Mouse (Mus musculus) heart, adult 2 months (tissue): Measurements from ENCODE around the gene Rnf150. TPM values are rescaled to one million over a fixed set of nuclear protein-coding genes. Genes with fewer than 3 reads are reported as not detected.

Experiments
- DNase-seq, 2 experiments: peaks; one replicate each; pipeline ENCODE4 v3.0.0; 2021
- H3K27ac ChIP-seq: fragments of 200-600 bp; 2 replicates; pipeline ENCODE4 v1.8.1; 2022
- H3K27me3 ChIP-seq: fragments of 200-500 bp; 2 replicates; pipeline ENCODE4 v1.6.1; 2012; ENCODE audit warnings: mild to moderate bottlenecking, low read length, inconsistent platforms, mixed read lengths; ENCODE audit not compliant: control insufficient read depth, insufficient read depth
- H3K36me3 ChIP-seq: fragments of 200-500 bp; 2 replicates; pipeline ENCODE4 v1.6.1; 2012; ENCODE audit warnings: low read length, inconsistent platforms; ENCODE audit not compliant: control insufficient read depth, insufficient read depth
- H3K4me1 ChIP-seq: fragments of 200-500 bp; 2 replicates; pipeline ENCODE4 v1.6.1; 2011; ENCODE audit warnings: low read length; ENCODE audit not compliant: control insufficient read depth, insufficient read depth
- H3K4me3 ChIP-seq: fragments of 200-600 bp; 2 replicates; pipeline ENCODE4 v1.8.1; 2022
- H3K79me2 ChIP-seq: fragments of 200-500 bp; replicated peaks from 2 replicates; pipeline ENCODE4 v1.6.1; 2012; ENCODE audit warnings: mild to moderate bottlenecking, inconsistent platforms, low read length, moderate library complexity, mixed read lengths; ENCODE audit not compliant: control insufficient read depth, insufficient read depth
- H3K9ac ChIP-seq: fragments of 200-500 bp; 2 replicates; pipeline ENCODE4 v1.6.1; 2012; ENCODE audit warnings: low read depth, mild to moderate bottlenecking, control low read depth, inconsistent platforms, low read length, mixed read lengths
- CTCF ChIP-seq: fragments of 200-600 bp; IDR thresholded peaks from 2 replicates; pipeline ENCODE4 v1.8.1; 2022; ENCODE audit warnings: antibody characterized with exemption, mild to moderate bottlenecking, moderate library complexity
- EP300 ChIP-seq: fragments of 200-500 bp; IDR thresholded peaks from 2 replicates; pipeline ENCODE4 v1.6.1; 2011; ENCODE audit warnings: low read depth, low read length, control low read depth; ENCODE audit not compliant: insufficient read depth
- POLR2A ChIP-seq: fragments of 200-500 bp; IDR thresholded peaks from 2 replicates; pipeline ENCODE4 v1.6.1; 2011; ENCODE audit warnings: mild to moderate bottlenecking, low read depth, low read length, control low read depth; ENCODE audit not compliant: insufficient read depth
- WGBS: fragments of 180-500 bp; shearing (Covaris S2); methylation state at CpG from one replicate; pipeline ENCODE4 v1.1.7; 2018; 5-methylcytosine and 5-hydroxymethylcytosine counted together
- intact Hi-C: fragments of 180-260 bp; cut with DNase I; formaldehyde crosslinking; loops from one replicate; pipeline ENCODE4 v1.15.1; 2025
- polyA plus RNA-seq: library from polyadenylated mRNA; depleted of rRNA; stranded (reverse); fragments of >200 nt; gene quantifications from 2 replicates; pipeline ENCODE4 v1.2.3, GENCODE M21; 2012
- total RNA-seq, 2 experiments: library from RNA; stranded (reverse); gene quantifications; 2 replicates each; pipeline ENCODE4 v1.2.3; 2021

The Rnf150 gene
- total and polyA plus RNA-seq, 3 experiments, result 6.6 to 14.2 (median 12.2) TPM

GRCm38 (mm10) chr8:82896796-82897195 lies 33.6 kb downstream of the Rnf150 start:
- H3K27me3 ChIP-seq, result no peaks in the 10 kb centered on the region
- H3K4me1 ChIP-seq, result peaks cover 2% of the 10 kb centered on the region
- intact Hi-C loops, result no loop called here
- TF ChIP-seq EP300 (no peak), CTCF (no peak), POLR2A (no peak)
- no peak overlapping the region for H3K4me3 ChIP-seq
- H3K27ac ChIP-seq, result no peak overlapping the region; the same call in 1 of the 2 replicates
- no peaks in the 10 kb centered on the region for H3K79me2 ChIP-seq
- no peak overlapping the region for H3K9ac ChIP-seq
- 84% methylated on average over 2 of the region's 2 CpGs for WGBS
- H3K36me3 ChIP-seq, result peaks cover 3% of the 10 kb centered on the region
- no peak for DNase-seq

- Histone ChIP-seq H3K27ac (no peak overlapping the region; the same call in 1 of the 2 replicates), H3K27me3 (no peaks in the 10 kb centered on the region), H3K4me3 (no peak overlapping the region), H3K36me3 (peaks cover 5% of the 10 kb centered on the region), H3K4me1 (peaks cover 1% of the 10 kb centered on the region), H3K79me2 (no peaks in the 10 kb centered on the region), H3K9ac (no peak overlapping the region)
- 69% methylated on average over 3 of the region's 3 CpGs for WGBS
- no peak for TF ChIP-seq POLR2A
- TF ChIP-seq EP300, result no peak
- TF ChIP-seq CTCF, result no peak
- intact Hi-C loops, result no loop called here
- DNase-seq, result no peak
Observed at GRCm38 (mm10) chr8:82897628-82898458, 34.7 kb downstream of the Rnf150 start.

GRCm38 (mm10) chr8:82898459-82898841 lies 35.3 kb downstream of the Rnf150 start:
- H3K4me3 ChIP-seq, result no peak overlapping the region
- no peak overlapping the region; the same call in 1 of the 2 replicates for H3K27ac ChIP-seq
- intact Hi-C loops, result no loop called here
- no peak overlapping the region for H3K9ac ChIP-seq
- peaks cover 3% of the 10 kb centered on the region for H3K4me1 ChIP-seq
- WGBS, result 70% methylated on average over 8 of the region's 8 CpGs
- H3K27me3 ChIP-seq, result no peaks in the 10 kb centered on the region
- H3K36me3 ChIP-seq, result peaks cover 2% of the 10 kb centered on the region; the same call in 1 of the 2 replicates
- TF ChIP-seq POLR2A (no peak), CTCF (no peak)
- DNase-seq, result no peak
- H3K79me2 ChIP-seq, result no peaks in the 10 kb centered on the region

- WGBS, result 81% methylated on average over 4 of the region's 4 CpGs
Observed at GRCm38 (mm10) chr8:82900958-82901357, 37.8 kb downstream of the Rnf150 start.

GRCm38 (mm10) chr8:82901549-82902138 lies 38.5 kb downstream of the Rnf150 start:
- TF ChIP-seq EP300 (no peak), CTCF (no peak), POLR2A (no peak)
- Histone ChIP-seq H3K36me3 (peaks cover 4% of the 10 kb centered on the region), H3K4me3 (no peak overlapping the region), H3K9ac (no peak overlapping the region), H3K27ac (no peak overlapping the region), H3K4me1 (peaks cover 5% of the 10 kb centered on the region), H3K79me2 (no peaks in the 10 kb centered on the region; the same call in 1 of the 2 replicates), H3K27me3 (no peaks in the 10 kb centered on the region)
- 95% methylated on average over 12 of the region's 12 CpGs for WGBS
- no peak for DNase-seq
- intact Hi-C loops, result no loop called here

More at GRCm38 (mm10) chr8:82900958-82901357, 37.8 kb downstream of the Rnf150 start:
- Histone ChIP-seq H3K36me3 (peaks cover 2% of the 10 kb centered on the region), H3K79me2 (no peaks in the 10 kb centered on the region), H3K27me3 (no peaks in the 10 kb centered on the region), H3K9ac (no peak overlapping the region), H3K4me3 (no peak overlapping the region), H3K4me1 (peaks cover 5% of the 10 kb centered on the region), H3K27ac (no peak overlapping the region)
- DNase-seq, result no peak
- intact Hi-C loops, result no loop called here
- TF ChIP-seq EP300 (no peak), CTCF (no peak), POLR2A (no peak)

- 50% methylated on average over 3 of the region's 3 CpGs for WGBS
Observed at GRCm38 (mm10) chr8:82903497-82903896, 40.3 kb downstream of the Rnf150 start.

More at GRCm38 (mm10) chr8:82903497-82903896, 40.3 kb downstream of the Rnf150 start:
- no peak for DNase-seq
- Histone ChIP-seq H3K4me3 (no peak overlapping the region), H3K4me1 (peaks cover 7% of the 10 kb centered on the region; the same call in 1 of the 2 replicates), H3K27ac (no peak overlapping the region), H3K36me3 (peaks cover 4% of the 10 kb centered on the region), H3K27me3 (no peaks in the 10 kb centered on the region), H3K79me2 (no peaks in the 10 kb centered on the region; the same call in 1 of the 2 replicates), H3K9ac (no peak overlapping the region)
- TF ChIP-seq CTCF, result no peak
- TF ChIP-seq POLR2A, result no peak
- no peak for TF ChIP-seq EP300
- intact Hi-C loops, result no loop called here
